Mouse (Mus musculus) heart, embryonic 12.5 days (tissue): ENCODE results near the gene Ifna15. TPM values are rescaled to one million over a fixed set of nuclear protein-coding genes. Genes with fewer than 3 reads are reported as not detected.

ENCODE experiments used
- ATAC-seq: fragments of 200-750 bp; cut with Nextera tagmentation; 2 replicates; pipeline ENCODE4 v1.8.0; 2017; ENCODE audit warnings: moderate TSS enrichment, moderate library complexity; ENCODE audit not compliant: insufficient number of reproducible peaks, low FRiP score
- H3K27ac ChIP-seq: fragments of 300-500 bp; sonication (generic); 2 replicates; pipeline ENCODE4 v1.5.1; 2016; ENCODE audit warnings: mild to moderate bottlenecking, moderate library complexity; ENCODE audit not compliant: poor library complexity, severe bottlenecking
- H3K27me3 ChIP-seq: fragments of 300-500 bp; sonication (generic); replicated peaks from 2 replicates; pipeline ENCODE4 v1.6.1; 2016; ENCODE audit warnings: mild to moderate bottlenecking, moderate library complexity
- H3K36me3 ChIP-seq: fragments of 300-500 bp; sonication (generic); 2 replicates; pipeline ENCODE4 v1.6.1; 2016; ENCODE audit warnings: mild to moderate bottlenecking, moderate library complexity
- H3K4me1 ChIP-seq: fragments of 300-500 bp; sonication (generic); replicated peaks from 2 replicates; pipeline ENCODE4 v1.6.1; 2016; ENCODE audit warnings: mild to moderate bottlenecking
- H3K4me2 ChIP-seq: fragments of 300-500 bp; sonication (generic); 2 replicates; pipeline ENCODE4 v1.6.1; 2016; ENCODE audit warnings: mild to moderate bottlenecking, moderate library complexity
- H3K4me3 ChIP-seq: fragments of 300-500 bp; sonication (generic); 2 replicates; pipeline ENCODE4 v1.5.1; 2016; ENCODE audit warnings: mild to moderate bottlenecking
- H3K9ac ChIP-seq: fragments of 300-500 bp; sonication (generic); 2 replicates; pipeline ENCODE4 v1.6.1; 2016; ENCODE audit warnings: mild to moderate bottlenecking, moderate library complexity
- H3K9me3 ChIP-seq: fragments of 300-500 bp; sonication (generic); replicated peaks from 2 replicates; pipeline ENCODE4 v1.6.1; 2016; ENCODE audit warnings: mild to moderate bottlenecking, moderate library complexity
- WGBS: fragments of 180-500 bp; shearing (Covaris S2); methylation state at CpG from one replicate; pipeline ENCODE4 v1.1.7; 2016; 5-methylcytosine and 5-hydroxymethylcytosine counted together
- polyA plus RNA-seq: library from polyadenylated mRNA; unstranded; fragments of >200 nt; fragmentation: Nextera tagmentation; extraction: Ambion mirVana; gene quantifications from 2 replicates; pipeline ENCODE4 v1.2.1, GENCODE M21; 2016

The Ifna15 gene
- polyA plus RNA-seq, 1 experiment from 2014 or later = not detected

GRCm38 (mm10) chr4:88513743-88514142 is 44.3 kb downstream of the Ifna15 start:
- Histone ChIP-seq H3K4me2 (no peak overlapping the region), H3K27me3 (no peaks in the 10 kb centered on the region), H3K4me3 (no peak overlapping the region), H3K9ac (no peak overlapping the region), H3K4me1 (peaks cover 20% of the 10 kb centered on the region), H3K36me3 (no peaks in the 10 kb centered on the region), H3K27ac (no peak overlapping the region), H3K9me3 (no peaks in the 10 kb centered on the region)
- peak; percentile 52; the same call in 1 of the 2 replicates for ATAC-seq
- WGBS = 65% methylated on average over 4 of the region's 4 CpGs

Other genes starting within 250 kb of the Ifna15 start
- gene Hacd4, start 119.3 kb downstream of the Ifna15 start, polyA plus RNA-seq = 8.8 and 9.0 TPM in 2 replicates
- gene Ifnb1, start 35.5 kb downstream of the Ifna15 start, polyA plus RNA-seq = not detected in 2 replicates
- gene Ifna14, start 13.6 kb upstream of the Ifna15 start, polyA plus RNA-seq = not detected in 2 replicates
- gene Ifna9, start 34.1 kb upstream of the Ifna15 start, polyA plus RNA-seq = not detected in 2 replicates
- not detected in 2 replicates for gene Ifna12, start 45.1 kb upstream of the Ifna15 start, polyA plus RNA-seq
- not detected in 2 replicates for gene C87499, start 76.2 kb upstream of the Ifna15 start, polyA plus RNA-seq
- not detected in 2 replicates for gene Ifna13, start 86.2 kb upstream of the Ifna15 start, polyA plus RNA-seq
- gene Ifna16, start 118.7 kb upstream of the Ifna15 start, polyA plus RNA-seq = not detected in 2 replicates
- gene Ifna2, start 125.7 kb upstream of the Ifna15 start, polyA plus RNA-seq = not detected in 2 replicates
- not detected in 2 replicates for gene Ifnab, start 133.1 kb upstream of the Ifna15 start, polyA plus RNA-seq
- 0.83 and 1.1 TPM in 2 replicates for gene Gm26566, start 163.6 kb upstream of the Ifna15 start, polyA plus RNA-seq
- gene Klhl9, start 164.2 kb upstream of the Ifna15 start, polyA plus RNA-seq = 108 and 112 TPM in 2 replicates
- not detected in 2 replicates for gene Gm13271, start 196.6 kb upstream of the Ifna15 start, polyA plus RNA-seq
- 0.14 TPM in 1 of 2 replicates, not detected in the other for gene Gm13283, start 201.9 kb upstream of the Ifna15 start, polyA plus RNA-seq
- 0.33 and 0.35 TPM in 2 replicates for gene Gm13290, start 215.6 kb upstream of the Ifna15 start, polyA plus RNA-seq
- gene Gm13289, start 218.7 kb upstream of the Ifna15 start, polyA plus RNA-seq = not detected in 2 replicates
- 0.24 TPM in 1 of 2 replicates, not detected in the other for gene Gm13272, start 221.6 kb upstream of the Ifna15 start, polyA plus RNA-seq
- gene Ifnz, start 223.9 kb upstream of the Ifna15 start, polyA plus RNA-seq = 0.15 and 0.33 TPM in 2 replicates
- gene Gm13276, start 227.5 kb upstream of the Ifna15 start, polyA plus RNA-seq = not detected in 2 replicates
- not detected in 2 replicates for gene Gm13277, start 230.4 kb upstream of the Ifna15 start, polyA plus RNA-seq
- gene Gm13278, start 233.3 kb upstream of the Ifna15 start, polyA plus RNA-seq = not detected in 2 replicates
- not detected in 2 replicates for gene Gm13275, start 236.2 kb upstream of the Ifna15 start, polyA plus RNA-seq
- not detected in 2 replicates for gene Gm13279, start 239.2 kb upstream of the Ifna15 start, polyA plus RNA-seq
- 1.1 TPM in 1 of 2 replicates, not detected in the other for gene Gm13285, start 241.4 kb upstream of the Ifna15 start, polyA plus RNA-seq
- 1.2 TPM in 1 of 2 replicates, not detected in the other for gene Gm13287, start 245.0 kb upstream of the Ifna15 start, polyA plus RNA-seq
- gene Gm13288, start 247.3 kb upstream of the Ifna15 start, polyA plus RNA-seq = not detected in 2 replicates